Mouse (Mus musculus) small intestine, adult 2 months (tissue): Measurements from ENCODE around the gene Nell1.

Experiments used
- CTCF ChIP-seq: fragments of 200-500 bp; IDR thresholded peaks from 2 replicates; pipeline ENCODE4 v1.5.1; 2012; ENCODE audit warnings: low read depth, mild to moderate bottlenecking, control low read depth, inconsistent platforms, low read length, moderate library complexity, mixed read lengths; ENCODE audit not compliant: insufficient replicate concordance, insufficient read length; ENCODE audit errors: extremely low read depth
- POLR2A ChIP-seq: fragments of 200-500 bp; IDR thresholded peaks from 2 replicates; pipeline ENCODE4 v1.6.1; 2012; ENCODE audit warnings: low read depth, mild to moderate bottlenecking, control low read depth, inconsistent platforms, low read length, moderate library complexity

- TF ChIP-seq CTCF (no peak), POLR2A (no peak)
These were observed 211.6 kb downstream of the Nell1 start for GRCm38 (mm10) chr7:50186306-50186705.
